Comparison of ENCODE assay signal across 10 mouse cellular contexts in genomic region chr6:71951192-71951591, GRCm38 (mm10).
"Had no signal": no experiment of that assay in that cellular context is flagged by ENCODE, and none has a peak within 500 bp of the region (broad histone marks: within the 10 kb centered on the region; RNA-seq: fewer than 3 reads in every experiment).

No protein-coding gene starts in this region.

- ATAC-seq: midbrain, embryonic 16.5 days had no signal

- H3K4me1 ChIP-seq: limb, embryonic 12.5 days; lung, embryonic 15.5 days; midbrain, embryonic 12.5 days had no signal

- H3K27me3 ChIP-seq: limb, embryonic 12.5 days; lung, embryonic 15.5 days; midbrain, embryonic 12.5 days had no signal

- H3K9me3 ChIP-seq: limb, embryonic 12.5 days; lung, embryonic 15.5 days; midbrain, embryonic 12.5 days had no signal

- H3K9ac ChIP-seq: limb, embryonic 12.5 days; lung, embryonic 15.5 days; midbrain, embryonic 12.5 days had no signal

- H3K4me3 ChIP-seq: limb, embryonic 12.5 days; lung, embryonic 15.5 days; midbrain, embryonic 12.5 days had no signal

- H3K27ac ChIP-seq: kidney, postnatal 0 days; limb, embryonic 12.5 days; lung, embryonic 15.5 days; midbrain, embryonic 12.5 days had no signal

- H3K4me2 ChIP-seq: limb, embryonic 12.5 days; lung, embryonic 15.5 days; midbrain, embryonic 12.5 days had no signal

- DNase-seq: layer of hippocampus, postnatal 36 days; liver; right cerebral cortex, postnatal 25 days; thymus, adult 18-20 months; thymus, postnatal 14 days had no signal
